Mouse (Mus musculus) megakaryocyte, embryonic 14.5 days (primary cell): ENCODE measurements around the gene Nmbr.

Experiments
- FLI1 ChIP-seq: IDR thresholded peaks from 2 replicates; pipeline ENCODE4 v1.6.1; 2012; ENCODE audit warnings: low read length, inconsistent platforms, mixed read lengths
- GATA1 ChIP-seq: IDR thresholded peaks from 3 replicates; pipeline ENCODE4 v1.6.1; 2012; ENCODE audit warnings: mixed read lengths, low read length, inconsistent platforms, borderline replicate concordance

- TF ChIP-seq GATA1 (no peak), FLI1 (no peak)
Observed at GRCm38 (mm10) chr10:14688785-14689442, 16.5 kb upstream of the Nmbr start.
